Mouse (Mus musculus): Measurements from ENCODE around the gene Atxn2.
A peak's percentile ranks its signal among the peaks of the same experiment; 100 is the strongest.

The Atxn2 gene

GRCm38 (mm10) chr5:121762949-121763348, 51.8 kb downstream of the Atxn2 start:
- no peak for DNase-seq (ENCODE audit: low read depth, low spot score)

DNA sequence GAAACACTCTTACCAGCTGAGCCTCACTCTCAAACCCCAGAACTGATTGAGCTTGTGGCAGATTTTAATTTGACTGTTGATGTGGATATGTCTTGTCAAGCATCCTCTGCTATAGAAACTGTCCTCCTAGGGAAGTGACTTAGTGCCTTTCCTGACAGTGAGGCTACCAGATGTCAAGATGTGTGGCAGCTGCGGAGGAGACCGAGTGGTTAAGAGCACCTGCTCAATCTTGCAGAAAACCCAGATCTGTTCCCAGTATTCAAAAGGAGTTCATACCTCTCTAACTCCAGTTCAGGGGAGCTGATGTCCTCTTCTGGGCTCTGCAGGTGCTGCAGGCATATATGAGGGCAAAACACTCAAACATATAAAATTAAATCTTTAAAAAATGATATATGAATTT, 53.9 kb downstream of the Atxn2 start:
- no peak for DNase-seq (ENCODE audit: low read depth, low spot score)

DNA sequence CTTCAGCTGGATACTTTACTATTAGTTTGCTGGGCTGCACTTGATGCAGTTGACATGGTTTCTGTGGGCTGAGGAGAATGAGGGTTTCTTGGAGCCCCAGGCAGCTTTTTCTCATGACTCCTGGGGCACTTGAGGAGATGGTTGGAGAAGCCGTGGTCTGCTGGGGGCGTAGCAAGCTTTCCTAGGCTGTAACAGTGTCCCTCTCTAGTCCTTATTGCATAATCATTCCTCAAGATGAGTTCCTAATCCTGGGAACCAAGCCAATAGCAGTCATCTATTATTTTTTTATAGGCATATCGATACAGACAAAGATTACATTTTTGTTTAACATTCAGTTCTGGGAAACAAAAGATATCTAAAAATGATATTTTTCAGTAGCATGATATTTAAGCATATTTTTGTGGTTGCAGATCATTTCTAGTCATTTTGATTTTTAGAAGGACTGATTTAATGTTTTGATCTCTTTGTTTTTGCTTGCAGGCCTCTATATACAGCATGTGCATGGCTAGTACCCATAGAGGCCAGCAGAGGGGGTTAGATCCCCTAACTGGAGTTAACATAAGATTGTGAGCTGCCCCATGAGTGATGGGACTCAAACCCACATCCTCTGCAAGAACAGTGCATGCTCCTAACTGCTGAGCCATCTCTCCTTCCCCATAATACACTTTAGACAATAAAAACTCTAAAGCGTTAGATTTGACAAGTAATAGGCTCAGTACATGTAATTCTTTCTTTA, 55.1 kb downstream of the Atxn2 start:
- DNase-seq (ENCODE audit: low read depth, low spot score): no peak

DNA sequence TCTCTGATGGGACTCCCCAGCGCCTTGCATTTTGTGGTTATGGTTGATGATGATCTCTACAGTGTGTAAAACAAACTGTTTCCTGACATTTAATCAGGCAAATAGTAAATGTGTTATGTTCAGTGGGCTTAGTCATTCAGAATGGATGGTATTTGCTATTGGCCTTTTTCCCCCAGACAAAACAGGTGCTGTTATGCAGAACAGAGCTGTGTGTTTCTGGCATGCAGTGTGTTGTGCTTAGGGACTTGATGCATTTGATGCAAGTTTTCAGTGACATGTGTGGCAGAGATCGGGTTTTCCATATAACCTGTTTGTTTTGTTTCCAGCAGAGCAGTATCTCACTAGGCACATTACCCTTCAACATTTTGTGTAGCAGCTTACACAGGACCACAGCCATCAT, 56.4 kb downstream of the Atxn2 start:
- DNase-seq (ENCODE audit: low read depth, low spot score): no peak

GRCm38 (mm10) chr5:121769827-121770226, 58.7 kb downstream of the Atxn2 start:
- DNase-seq (ENCODE audit: low read depth, low spot score): no peak

- DNase-seq (ENCODE audit: low read depth, low spot score): no peak
Measured at GRCm38 (mm10) chr5:121771611-121772010, 60.5 kb downstream of the Atxn2 start.

GRCm38 (mm10) chr5:121778485-121779119, 67.5 kb downstream of the Atxn2 start:
- peak; percentile 64 for DNase-seq (ENCODE audit: low read depth, low spot score)

- no peak for DNase-seq (ENCODE audit: low read depth, low spot score)
Measured at GRCm38 (mm10) chr5:121780180-121780579, 69.0 kb downstream of the Atxn2 start.

DNA sequence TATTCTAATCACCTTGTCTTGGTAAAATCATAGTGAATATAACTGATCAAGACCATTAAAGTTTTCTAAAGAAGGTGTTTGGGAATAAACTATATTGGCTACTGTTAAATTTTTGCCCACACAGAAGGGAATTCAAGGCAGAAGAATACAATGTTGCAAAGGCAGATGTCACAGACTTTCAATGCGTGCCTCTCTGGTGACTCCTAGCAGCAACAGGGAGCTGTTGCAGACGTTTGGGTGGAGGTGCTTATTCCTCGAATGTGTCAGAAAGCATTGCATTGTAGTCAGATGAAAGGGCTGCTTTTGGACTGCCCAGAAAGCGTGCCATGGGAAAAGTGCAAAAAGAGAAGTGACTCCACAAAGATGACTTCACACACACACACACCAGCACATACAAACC, 71.3 kb downstream of the Atxn2 start:
- DNase-seq (ENCODE audit: low read depth, low spot score): no peak

GRCm38 (mm10) chr5:121783862-121784500, 72.8 kb downstream of the Atxn2 start:
- no peak for DNase-seq (ENCODE audit: low read depth, low spot score)

GRCm38 (mm10) chr5:121791026-121791425, 79.9 kb downstream of the Atxn2 start:
- no peak for DNase-seq (ENCODE audit: low read depth, low spot score)

- no peak for DNase-seq (ENCODE audit: low read depth, low spot score)
Measured at GRCm38 (mm10) chr5:121795800-121796199, 84.7 kb downstream of the Atxn2 start.

DNA sequence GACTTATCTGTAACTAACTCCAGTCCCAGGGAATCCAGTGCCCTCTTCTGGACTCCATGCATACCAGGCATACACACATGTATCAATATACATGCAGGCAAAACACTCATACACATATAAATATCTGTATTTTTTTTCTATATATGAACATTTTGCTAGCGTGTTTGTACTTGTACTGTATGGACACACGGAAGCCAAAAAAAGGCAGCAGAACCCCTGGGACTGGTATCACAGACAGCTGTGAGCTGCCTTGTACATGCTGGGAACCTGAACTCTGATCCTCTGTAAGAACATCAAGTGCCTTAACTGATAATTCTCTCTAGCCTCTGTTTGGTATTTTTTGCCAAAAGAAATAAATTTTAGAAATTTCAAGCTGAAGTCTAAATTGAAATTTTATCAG, 87.3 kb downstream of the Atxn2 start:
- DNase-seq (ENCODE audit: low read depth, low spot score): no peak

- no peak for DNase-seq (ENCODE audit: low read depth, low spot score)
Measured at GRCm38 (mm10) chr5:121807186-121807585, 96.0 kb downstream of the Atxn2 start.

GRCm38 (mm10) chr5:121808202-121808601, 97.1 kb downstream of the Atxn2 start:
- DNase-seq (ENCODE audit: low read depth, low spot score): no peak

GRCm38 (mm10) chr5:121809667-121810224, 98.6 kb downstream of the Atxn2 start:
- DNase-seq (ENCODE audit: low read depth, low spot score): no peak

DNA sequence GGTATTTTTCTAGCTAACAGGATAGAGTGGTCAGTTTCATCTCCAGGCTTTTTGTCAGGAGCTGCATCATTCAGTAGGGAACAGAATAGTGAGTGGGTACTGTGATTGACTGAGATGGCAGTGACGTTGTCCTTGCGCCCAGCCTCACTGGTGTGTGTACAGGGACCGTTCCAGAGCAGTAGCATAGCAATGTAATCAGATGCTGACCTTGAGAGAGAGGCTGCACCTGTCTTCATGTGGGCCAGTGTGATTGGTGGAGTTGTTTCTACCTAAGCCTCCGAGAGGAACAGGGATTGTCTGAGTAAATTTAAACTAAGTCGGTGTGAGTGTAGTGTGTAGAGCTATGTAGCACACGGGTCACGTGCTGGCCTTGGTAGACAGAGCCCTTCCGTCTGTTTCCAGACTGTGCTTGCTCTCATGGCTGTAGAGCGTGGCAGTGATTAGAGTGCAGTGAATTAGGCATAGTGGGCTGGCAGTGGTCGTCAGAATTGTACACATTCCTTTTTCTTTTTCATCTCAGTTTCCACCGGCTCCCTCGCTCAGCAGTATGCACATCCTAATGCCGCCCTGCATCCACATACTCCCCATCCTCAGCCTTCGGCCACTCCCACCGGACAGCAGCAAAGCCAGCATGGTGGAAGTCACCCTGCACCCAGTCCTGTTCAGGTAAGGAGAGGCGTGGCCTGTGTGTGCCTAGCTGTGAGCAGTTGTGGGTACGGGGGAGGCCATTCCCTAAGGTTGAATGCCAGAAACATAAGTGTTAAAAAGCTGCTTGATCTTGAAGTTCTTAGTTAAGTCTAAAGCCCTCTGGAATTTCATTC, 99.4 kb downstream of the Atxn2 start:
- DNase-seq (ENCODE audit: low read depth, low spot score): no peak

GRCm38 (mm10) chr5:121811485-121811931, 100.4 kb downstream of the Atxn2 start:
- no peak for DNase-seq (ENCODE audit: low read depth, low spot score)

DNA sequence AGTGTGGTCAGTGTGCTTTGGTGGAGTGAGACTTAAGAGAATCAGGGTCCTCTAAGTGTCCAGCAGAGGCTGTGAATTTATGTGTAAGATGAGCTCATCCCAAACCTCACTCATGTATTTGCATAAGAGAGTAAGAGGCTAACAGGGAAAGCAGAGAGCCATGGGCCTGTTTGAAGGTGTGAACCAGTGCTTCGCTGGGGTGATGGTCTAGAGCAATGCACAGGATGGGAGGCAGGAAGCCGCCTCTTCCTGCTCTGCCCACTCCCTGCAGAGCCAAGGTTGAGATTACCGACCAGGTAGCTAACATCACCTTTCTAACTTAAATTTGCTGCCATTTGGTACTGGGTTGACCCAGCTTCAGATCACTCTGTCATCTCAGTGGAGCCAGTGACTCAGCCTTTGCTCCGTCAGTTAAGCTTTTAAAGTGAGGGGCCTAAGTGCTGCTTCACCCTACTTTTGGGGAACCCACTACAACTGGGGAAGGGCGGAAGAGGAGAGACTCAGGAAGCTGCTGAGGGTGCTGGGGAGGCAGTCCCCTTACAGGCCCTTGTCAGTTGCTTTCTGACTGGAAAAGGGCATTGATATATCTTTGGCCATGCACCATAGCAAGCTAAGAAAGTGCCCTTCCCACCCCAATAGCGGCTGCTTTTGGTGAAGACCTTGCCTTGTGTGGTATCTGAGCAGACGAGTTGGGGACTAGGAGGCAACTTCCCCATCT, 101.5 kb downstream of the Atxn2 start:
- no peak for DNase-seq (ENCODE audit: low read depth, low spot score)

- no peak for DNase-seq (ENCODE audit: low read depth, low spot score)
Measured at GRCm38 (mm10) chr5:121813744-121814143, 102.6 kb downstream of the Atxn2 start.

DNA sequence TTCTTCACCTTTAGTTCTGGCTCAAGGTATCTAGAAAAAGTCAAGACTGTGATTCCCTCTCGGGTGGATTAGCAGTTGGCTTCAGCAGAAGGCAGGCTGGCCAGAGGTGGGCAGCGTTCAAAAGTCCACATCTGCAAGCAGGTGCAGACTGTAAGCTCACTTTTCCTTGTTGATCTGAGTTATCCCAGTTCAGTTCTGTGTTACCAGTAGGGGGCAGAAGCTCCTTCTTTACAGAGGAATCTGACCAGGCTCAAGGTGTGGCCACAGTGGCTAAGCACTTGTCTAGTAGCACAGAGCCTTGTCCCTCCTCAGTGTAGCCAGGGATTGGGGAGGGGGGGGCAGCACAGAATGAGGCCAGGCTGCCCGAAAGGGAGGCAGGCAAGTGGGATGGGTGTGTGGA, 103.9 kb downstream of the Atxn2 start:
- DNase-seq (ENCODE audit: low read depth, low spot score): no peak

Measured in telencephalon, adult 2 months (tissue).